Mouse (Mus musculus): ENCODE results near the gene Rhbdl2.

GRCm38 (mm10) chr4:123748726-123749415 lies 38.8 kb upstream of the Rhbdl2 start:
- TF ChIP-seq TAL1 (IDR thresholded peaks at IDR 0.05; ENCODE audit: low read length) (no peak), GATA1 (IDR thresholded peaks at IDR 0.05; ENCODE audit: low read length) (no peak; the same call in 1 of the 2 replicates)
